In the genomic region with DNA sequence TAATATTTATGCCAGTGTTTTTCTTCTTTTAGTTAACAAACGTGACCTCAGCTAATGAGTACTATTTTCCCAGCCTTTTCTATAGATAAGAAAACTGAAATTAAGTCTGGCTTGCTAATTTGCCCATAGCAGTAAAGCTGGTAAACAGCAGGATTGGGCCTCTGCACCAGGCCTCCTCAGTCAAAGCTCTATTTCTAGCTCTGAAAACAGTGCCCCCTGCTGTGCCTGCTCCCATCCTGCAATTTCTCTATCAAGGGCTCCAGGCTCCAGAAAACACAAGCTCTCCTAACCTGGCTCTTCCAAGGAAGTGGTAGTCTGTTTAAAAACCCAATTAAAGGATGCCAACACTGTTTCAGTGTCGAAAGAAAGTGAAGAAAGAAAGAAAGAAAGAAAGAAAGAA, we compare ENCODE assay signal across 9 mouse cellular contexts.
DNase-seq lines count a peak whose midpoint lies in the region; ATAC-seq and TF ChIP-seq lines count a peak whose summit lies in the region.
"Had no signal": no experiment of that assay in that cellular context is flagged by ENCODE, and none has a peak within 500 bp of the region (broad histone marks: within the 10 kb centered on the region; RNA-seq: fewer than 3 reads in every experiment).

No protein-coding gene starts in this region.

- TF ChIP-seq EP300 in heart, adult 2 months (IDR thresholded peaks at IDR 0.05; ENCODE audit: insufficient read depth, low read depth, low read length), result peak; percentile 56; the same call in 1 of the 2 replicates
- TF ChIP-seq EP300 in liver, postnatal 0 days (IDR thresholded peaks at IDR 0.05; ENCODE audit: low read depth), result no peak

- H3K9ac ChIP-seq in heart, adult 2 months (ENCODE audit: low read depth, low read length), result no peak overlapping the region
- no peak overlapping the region for H3K9ac ChIP-seq in liver, postnatal 0 days (replicated peaks)
- H3K9ac ChIP-seq: neural tube, embryonic 12.5 days had no signal

- H3K79me2 ChIP-seq in C2C12 (ENCODE audit: control insufficient read depth, insufficient read depth), result no peaks in the 10 kb centered on the region
- peaks cover 2% of the 10 kb centered on the region; the same call in 1 of the 2 replicates for H3K79me2 ChIP-seq in heart, adult 2 months (replicated peaks; ENCODE audit: control insufficient read depth, insufficient read depth, low read length)

- DNase-seq in adrenal gland, adult 2 months, result peak; percentile 74
- peak; percentile 81 for DNase-seq in embryo, embryonic 10 days (ENCODE audit: low spot score)
- peak; percentile 70 to 82 for DNase-seq in heart, adult 2 months
- peak; percentile 77 to 87 for DNase-seq in kidney, postnatal 36 days
- DNase-seq in liver, postnatal 0 days, result peak; percentile 68
- peak; percentile 44 for DNase-seq in right cerebral cortex, postnatal 25 days
- no peak for DNase-seq in spleen, postnatal 36 days (ENCODE audit: low spot score in 2 of 2)

- no peaks in the 10 kb centered on the region for H3K79me3 ChIP-seq in C2C12 (ENCODE audit: low read depth)

- no peaks in the 10 kb centered on the region for H3K36me3 ChIP-seq in C2C12 (ENCODE audit: control insufficient read depth, insufficient read depth)
- H3K36me3 ChIP-seq in heart, adult 2 months (ENCODE audit: control insufficient read depth, insufficient read depth, low read length), result peaks cover 25% of the 10 kb centered on the region
- H3K36me3 ChIP-seq in liver, postnatal 0 days (replicated peaks; ENCODE audit: insufficient read depth, low read length), result no peaks in the 10 kb centered on the region
- H3K36me3 ChIP-seq: neural tube, embryonic 12.5 days had no signal

- no peak overlapping the region for H3ac ChIP-seq in C2C12 (ENCODE audit: control insufficient read depth, insufficient read length, low read depth)

- no peak overlapping the region for H3K27ac ChIP-seq in heart, adult 2 months
- H3K27ac ChIP-seq in liver, postnatal 0 days (ENCODE audit: low read depth), result no peak overlapping the region

- H3K9me3 ChIP-seq in liver, postnatal 0 days (ENCODE audit: low read length), result no peaks in the 10 kb centered on the region
- H3K9me3 ChIP-seq: neural tube, embryonic 12.5 days had no signal

- no peak overlapping the region for H3K4me3 ChIP-seq in C2C12 (ENCODE audit: insufficient read depth, poor library complexity, severe bottlenecking)
- H3K4me3 ChIP-seq in heart, adult 2 months, result no peak overlapping the region
- no peak overlapping the region for H3K4me3 ChIP-seq in liver, postnatal 0 days (ENCODE audit: low read depth, low read length)
- H3K4me3 ChIP-seq: neural tube, embryonic 12.5 days had no signal

- no peak for ATAC-seq in liver, postnatal 0 days

- no peaks in the 10 kb centered on the region for H3K27me3 ChIP-seq in C2C12 (ENCODE audit: control insufficient read depth, insufficient read depth, insufficient read length)
- H3K27me3 ChIP-seq in heart, adult 2 months (ENCODE audit: control insufficient read depth, insufficient read depth, low read length), result no peaks in the 10 kb centered on the region
- H3K27me3 ChIP-seq in liver, postnatal 0 days (ENCODE audit: insufficient read depth, low read length), result no peaks in the 10 kb centered on the region
- H3K27me3 ChIP-seq: neural tube, embryonic 12.5 days had no signal

- intact Hi-C loops in heart, adult 2 months (cut with DNase I), result loop anchor here (1.0 kb wide), 1 partner anchor 103 kb away; no protein-coding TSS in a partner anchor

- no peak overlapping the region for H3K4me2 ChIP-seq in liver, postnatal 0 days (ENCODE audit: low read depth, low read length)
- H3K4me2 ChIP-seq: neural tube, embryonic 12.5 days had no signal

- TF ChIP-seq POLR2A in heart, adult 2 months (IDR thresholded peaks at IDR 0.05; ENCODE audit: insufficient read depth, low read depth, low read length), result no peak

- peak; percentile 61 for TF ChIP-seq CTCF in C2C12 (IDR thresholded peaks at IDR 0.05; ENCODE audit: control insufficient read depth, insufficient read depth, insufficient read length)
- peak; percentile 88 for TF ChIP-seq CTCF in heart, adult 2 months (IDR thresholded peaks at IDR 0.05)
- peak; percentile 71 for TF ChIP-seq CTCF in liver, postnatal 0 days (IDR thresholded peaks at IDR 0.05; ENCODE audit: low read depth)

- H3K4me1 ChIP-seq in heart, adult 2 months (ENCODE audit: control insufficient read depth, insufficient read depth, low read length), result peaks cover 9% of the 10 kb centered on the region
- H3K4me1 ChIP-seq in liver, postnatal 0 days (ENCODE audit: insufficient read depth), result no peaks in the 10 kb centered on the region

- WGBS in heart, adult 2 months, result 46% methylated on average over 2 of the region's 2 CpGs
- 49% methylated on average over 2 of the region's 2 CpGs for WGBS in liver, postnatal 0 days (ENCODE audit: insufficient replicate concordance)

TF ChIP-seq in C2C12, 6 proteins besides CTCF, POLR2A, EP300 and RAD21:
- TF ChIP-seq MYOG (IDR thresholded peaks at IDR 0.05; ENCODE audit: control insufficient read depth, extremely low read depth, insufficient read length) (no peak), MYOD1 (IDR thresholded peaks at IDR 0.05; ENCODE audit: control insufficient read depth, insufficient read length, low read depth) (no peak), FOSL1 (IDR thresholded peaks at IDR 0.05; ENCODE audit: insufficient read depth, low read length, poor library complexity, severe bottlenecking) (no peak), MAX (IDR thresholded peaks at IDR 0.05) (no peak), CEBPB (IDR thresholded peaks at IDR 0.05; ENCODE audit: low read depth) (no peak), USF1 (IDR thresholded peaks at IDR 0.05; ENCODE audit: low read depth) (no peak)
TF ChIP-seq in C2C12: peak in this region for 0.

Comparison
In these comparisons a context has a peak if more than half of its experiments do, and no peak if none do; other contexts are left out.
1. DNase-seq: peak in adrenal gland, adult 2 months (single experiment), embryo, embryonic 10 days (single experiment), heart, adult 2 months (2 of 2), kidney, postnatal 36 days (2 of 2), liver, postnatal 0 days (single experiment) and right cerebral cortex, postnatal 25 days (single experiment); none in spleen, postnatal 36 days (0 of 2).
2. Peak in every context shown above with its lines, with median percentiles within 50 percentile points of each other: CTCF ChIP-seq.